Mouse (Mus musculus) ES-Bruce4 (cell line): ENCODE data around the gene Trim47. TPM values are rescaled to one million over a fixed set of nuclear protein-coding genes. Genes with fewer than 3 reads are reported as not detected.

Experiments used
- H3K27ac ChIP-seq: 2 replicates; pipeline ENCODE4 v1.5.1; 2012; ENCODE audit warnings: low read length, inconsistent platforms; ENCODE audit not compliant: insufficient read depth
- H3K27me3 ChIP-seq: 2 replicates; pipeline ENCODE4 v1.6.1; 2012; ENCODE audit warnings: mild to moderate bottlenecking, low read length, inconsistent platforms; ENCODE audit not compliant: control insufficient read depth, poor library complexity, insufficient read depth, severe bottlenecking
- H3K36me3 ChIP-seq: 2 replicates; pipeline ENCODE4 v1.6.1; 2012; ENCODE audit warnings: inconsistent platforms, mild to moderate bottlenecking, low read length, moderate library complexity; ENCODE audit not compliant: control insufficient read depth, poor library complexity, insufficient read depth, severe bottlenecking
- H3K4me1 ChIP-seq: one replicate; pipeline ENCODE4 v1.8.1; 2011; ENCODE audit warnings: low read length; ENCODE audit not compliant: control insufficient read depth, insufficient read depth
- H3K4me3 ChIP-seq: 2 replicates; pipeline ENCODE4 v1.5.1; 2011; ENCODE audit warnings: low read depth, mild to moderate bottlenecking, low read length
- H3K9ac ChIP-seq: 2 replicates; pipeline ENCODE4 v1.6.1; 2012; ENCODE audit warnings: low read depth, mild to moderate bottlenecking, inconsistent platforms; ENCODE audit not compliant: poor library complexity, severe bottlenecking
- H3K9me3 ChIP-seq: replicated peaks from 2 replicates; pipeline ENCODE4 v1.6.1; 2012; ENCODE audit warnings: mild to moderate bottlenecking, low read length, inconsistent platforms; ENCODE audit not compliant: control insufficient read depth, poor library complexity, insufficient read depth, severe bottlenecking
- CTCF ChIP-seq: IDR thresholded peaks from one replicate; pipeline ENCODE4 v1.8.1; 2011; ENCODE audit warnings: low read depth, low read length
- EP300 ChIP-seq: IDR thresholded peaks from 2 replicates; pipeline ENCODE4 v1.6.1; 2011; ENCODE audit warnings: low read depth, low read length; ENCODE audit not compliant: insufficient read depth
- POLR2A ChIP-seq: IDR thresholded peaks from one replicate; pipeline ENCODE4 v1.8.1; 2011; ENCODE audit warnings: low read length; ENCODE audit not compliant: insufficient read depth
- polyA plus RNA-seq: library from polyadenylated mRNA; stranded (reverse); fragments of >200 nt; gene quantifications from 2 replicates; pipeline ENCODE4 v1.2.4, GENCODE M21; 2011; ENCODE audit warnings: low read depth; ENCODE audit not compliant: missing spikeins, insufficient read depth, insufficient read length

Gene Trim47
- polyA plus RNA-seq, 1 experiment = 3.9 TPM

- H3K4me1 ChIP-seq = no peaks in the 10 kb centered on the region
- H3K9ac ChIP-seq = no peak overlapping the region
- H3K27ac ChIP-seq = no peak overlapping the region
- no peak overlapping the region for H3K4me3 ChIP-seq
- no peaks in the 10 kb centered on the region for H3K9me3 ChIP-seq
- no peaks in the 10 kb centered on the region for H3K27me3 ChIP-seq
- TF ChIP-seq CTCF = no peak
- no peak for TF ChIP-seq EP300
- no peak for TF ChIP-seq POLR2A
- no peaks in the 10 kb centered on the region for H3K36me3 ChIP-seq
Measured at GRCm38 (mm10) chr11:116065345-116065744, 61.7 kb downstream of the Trim47 start.

- no peak for TF ChIP-seq CTCF
- no peak for TF ChIP-seq EP300
- no peak for TF ChIP-seq POLR2A
Measured at GRCm38 (mm10) chr11:116064187-116064867, 62.7 kb downstream of the Trim47 start.

GRCm38 (mm10) chr11:116063562-116063961, 63.4 kb downstream of the Trim47 start:
- no peak overlapping the region for H3K27ac ChIP-seq
- TF ChIP-seq POLR2A = no peak
- H3K9me3 ChIP-seq = no peaks in the 10 kb centered on the region
- H3K4me1 ChIP-seq = no peaks in the 10 kb centered on the region
- no peak overlapping the region for H3K4me3 ChIP-seq
- no peak overlapping the region for H3K9ac ChIP-seq
- H3K36me3 ChIP-seq = no peaks in the 10 kb centered on the region
- H3K27me3 ChIP-seq = no peaks in the 10 kb centered on the region

More at GRCm38 (mm10) chr11:116064187-116064867, 62.7 kb downstream of the Trim47 start:
- no peaks in the 10 kb centered on the region for H3K36me3 ChIP-seq
- H3K9me3 ChIP-seq = no peaks in the 10 kb centered on the region
- H3K27me3 ChIP-seq = no peaks in the 10 kb centered on the region
- H3K9ac ChIP-seq = peak overlapping the region; percentile 35
- peak overlapping the region; percentile 42 for H3K4me3 ChIP-seq
- no peaks in the 10 kb centered on the region for H3K4me1 ChIP-seq
- H3K27ac ChIP-seq = no peak overlapping the region

- Histone ChIP-seq H3K4me1 (no peaks in the 10 kb centered on the region), H3K27ac (no peak overlapping the region), H3K4me3 (no peak overlapping the region), H3K27me3 (no peaks in the 10 kb centered on the region), H3K9me3 (no peaks in the 10 kb centered on the region), H3K9ac (no peak overlapping the region), H3K36me3 (peaks cover 4% of the 10 kb centered on the region)
- TF ChIP-seq EP300 (no peak), POLR2A (no peak), CTCF (no peak)
Measured at GRCm38 (mm10) chr11:116062521-116062920, 64.5 kb downstream of the Trim47 start.

GRCm38 (mm10) chr11:116061641-116062415, 65.2 kb downstream of the Trim47 start:
- H3K27ac ChIP-seq = no peak overlapping the region
- no peak overlapping the region for H3K4me3 ChIP-seq
- H3K27me3 ChIP-seq = no peaks in the 10 kb centered on the region
- H3K9ac ChIP-seq = no peak overlapping the region
- peaks cover 5% of the 10 kb centered on the region for H3K36me3 ChIP-seq
- TF ChIP-seq CTCF = no peak
- no peak for TF ChIP-seq EP300
- TF ChIP-seq POLR2A = no peak
- no peaks in the 10 kb centered on the region for H3K9me3 ChIP-seq
- no peaks in the 10 kb centered on the region for H3K4me1 ChIP-seq

- TF ChIP-seq CTCF = no peak
- TF ChIP-seq EP300 = no peak
- no peak for TF ChIP-seq POLR2A
- no peaks in the 10 kb centered on the region for H3K27me3 ChIP-seq
- H3K27ac ChIP-seq = no peak overlapping the region
- no peak overlapping the region for H3K4me3 ChIP-seq
- no peaks in the 10 kb centered on the region for H3K4me1 ChIP-seq
- no peak overlapping the region for H3K9ac ChIP-seq
- H3K9me3 ChIP-seq = no peaks in the 10 kb centered on the region
- peaks cover 12% of the 10 kb centered on the region for H3K36me3 ChIP-seq
Measured at GRCm38 (mm10) chr11:116060596-116060995, 66.4 kb downstream of the Trim47 start.
